Mouse (Mus musculus): Measurements from ENCODE around the gene AC134908.4.

DNA sequence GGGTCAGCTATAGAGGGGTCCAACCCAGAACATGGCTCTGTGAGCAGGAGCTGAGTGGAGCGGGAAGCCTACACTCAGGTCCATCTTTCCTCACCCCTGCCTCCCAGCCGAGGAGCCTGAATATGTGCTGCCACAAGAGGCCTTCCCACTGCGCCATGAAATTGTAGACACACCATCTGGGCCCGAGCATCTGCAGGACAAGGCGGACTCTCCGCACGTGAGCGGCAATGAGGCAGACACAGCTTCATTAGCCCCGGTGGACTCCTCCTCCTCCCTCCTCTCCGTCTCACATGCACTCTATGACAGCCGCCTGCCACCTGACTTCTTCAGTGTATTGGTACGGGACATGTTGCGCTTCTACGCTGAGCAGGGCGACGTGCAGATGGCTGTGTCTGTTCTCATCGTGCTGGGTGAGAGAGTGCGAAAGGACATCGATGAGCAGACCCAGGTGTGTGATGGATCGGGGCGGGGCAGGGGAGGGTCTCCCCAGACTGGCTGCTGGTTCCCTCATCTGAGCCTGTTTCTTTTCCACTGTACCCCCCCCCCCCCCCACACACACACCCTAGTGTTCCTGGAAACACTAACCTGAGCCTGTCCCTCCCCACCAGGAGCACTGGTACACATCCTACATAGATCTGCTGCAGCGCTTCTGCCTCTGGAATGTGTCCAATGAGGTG lies 32.2 kb upstream of the AC134908.4 start:
- TF ChIP-seq CTCF (IDR thresholded peaks at IDR 0.05; ENCODE audit: borderline replicate concordance, insufficient read depth, low read depth, low read length) (no peak), POLR2A (IDR thresholded peaks at IDR 0.05; ENCODE audit: borderline replicate concordance, insufficient read depth, low read length) (no peak)

Data from cerebellum, adult 2 months (tissue).